Mouse (Mus musculus): Measurements from ENCODE around the gene Kcnmb1. TPM values are rescaled to one million over a fixed set of nuclear protein-coding genes. Genes with fewer than 3 reads are reported as not detected.

Kcnmb1 gene
- total and polyA plus RNA-seq, 2 experiments from 2014 or later, result 0.07 to 0.11 TPM

DNA sequence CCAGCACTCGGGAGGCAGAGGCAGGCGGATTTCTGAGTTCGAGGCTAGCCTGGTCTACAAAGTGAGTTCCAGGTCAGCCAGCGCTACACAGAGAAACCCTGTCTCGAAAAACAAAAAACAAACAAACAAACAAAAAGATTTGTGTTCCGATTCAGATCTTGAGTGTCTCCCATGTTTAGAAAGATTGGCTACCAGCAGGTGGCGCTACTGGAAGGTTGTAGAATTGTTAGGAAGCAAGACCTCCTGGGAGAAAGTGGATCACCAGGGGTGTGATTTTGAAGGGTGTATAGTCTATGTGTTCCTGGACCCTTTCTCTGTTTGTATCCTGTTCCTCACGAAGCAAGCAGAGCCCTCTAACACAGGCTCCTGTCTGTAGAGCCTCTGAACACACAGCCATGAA lies 4.1 kb upstream of the Kcnmb1 start:
- Histone ChIP-seq H3K27me3 (ENCODE audit: insufficient read depth, low read length) (no peaks in the 10 kb centered on the region), H3K36me3 (ENCODE audit: insufficient read depth, low read length) (no peaks in the 10 kb centered on the region), H3K4me2 (ENCODE audit: low read depth, low read length, poor library complexity, severe bottlenecking) (no peak overlapping the region), H3K9ac (replicated peaks; ENCODE audit: low read length, poor library complexity, severe bottlenecking) (no peak overlapping the region), H3K4me1 (ENCODE audit: insufficient read depth, low read length) (no peaks in the 10 kb centered on the region), H3K4me3 (ENCODE audit: low read depth, low read length) (no peak overlapping the region), H3K9me3 (ENCODE audit: low read length) (no peaks in the 10 kb centered on the region), H3K27ac (ENCODE audit: low read depth, low read length) (no peak overlapping the region)
- ATAC-seq (ENCODE audit: low FRiP score), result no peak
- no peak for DNase-seq (ENCODE audit: low spot score)
- TF ChIP-seq CTCF (IDR thresholded peaks at IDR 0.05), result peak; percentile 61
- WGBS, result 85% methylated on average over 8 of the region's 8 CpGs

GRCm38 (mm10) chr11:33962178-33962577 lies 635 bp upstream of the Kcnmb1 start:
- no peak for DNase-seq (ENCODE audit: low spot score)
- no peak for TF ChIP-seq CTCF (IDR thresholded peaks at IDR 0.05)
- Histone ChIP-seq H3K9ac (replicated peaks; ENCODE audit: low read length, poor library complexity, severe bottlenecking) (no peak overlapping the region), H3K4me3 (ENCODE audit: low read depth, low read length) (no peak overlapping the region), H3K4me2 (ENCODE audit: low read depth, low read length, poor library complexity, severe bottlenecking) (no peak overlapping the region), H3K27ac (ENCODE audit: low read depth, low read length) (no peak overlapping the region), H3K4me1 (ENCODE audit: insufficient read depth, low read length) (no peaks in the 10 kb centered on the region), H3K27me3 (ENCODE audit: insufficient read depth, low read length) (no peaks in the 10 kb centered on the region), H3K36me3 (ENCODE audit: insufficient read depth, low read length) (no peaks in the 10 kb centered on the region), H3K9me3 (ENCODE audit: low read length) (no peaks in the 10 kb centered on the region)
- ATAC-seq (ENCODE audit: low FRiP score), result no peak
- WGBS, result 69% methylated on average over 6 of the region's 7 CpGs

DNA sequence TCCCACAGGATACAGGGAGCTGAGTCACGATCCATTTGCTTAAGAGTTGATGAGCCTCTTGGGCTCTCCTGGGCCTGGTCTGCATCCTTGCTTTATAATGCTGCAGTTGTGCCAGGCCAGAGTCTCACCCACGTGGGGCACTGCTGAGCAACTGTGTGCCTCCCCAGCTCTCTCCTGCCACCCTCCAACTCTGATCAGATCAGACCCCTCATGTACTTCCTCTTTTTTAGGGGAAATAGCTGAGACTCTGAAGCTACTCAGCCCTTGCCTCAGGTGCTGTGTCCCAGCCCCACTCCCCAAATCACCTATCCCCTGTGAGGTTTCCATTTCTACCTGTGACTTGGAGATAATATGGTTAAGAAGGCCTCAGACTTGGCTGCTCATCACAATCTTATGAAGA lies 2.6 kb downstream of the Kcnmb1 start:
- Histone ChIP-seq H3K4me1 (ENCODE audit: insufficient read depth, low read length) (no peaks in the 10 kb centered on the region), H3K27me3 (ENCODE audit: insufficient read depth, low read length) (no peaks in the 10 kb centered on the region), H3K4me3 (ENCODE audit: low read depth, low read length) (no peak overlapping the region), H3K36me3 (ENCODE audit: insufficient read depth, low read length) (no peaks in the 10 kb centered on the region), H3K9ac (replicated peaks; ENCODE audit: low read length, poor library complexity, severe bottlenecking) (no peak overlapping the region), H3K4me2 (ENCODE audit: low read depth, low read length, poor library complexity, severe bottlenecking) (no peak overlapping the region), H3K9me3 (ENCODE audit: low read length) (no peaks in the 10 kb centered on the region), H3K27ac (ENCODE audit: low read depth, low read length) (no peak overlapping the region)
- TF ChIP-seq CTCF (IDR thresholded peaks at IDR 0.05), result no peak
- DNase-seq (ENCODE audit: low spot score) (no peak), ATAC-seq (ENCODE audit: low FRiP score) (no peak)
- 60% methylated on average over 2 of the region's 2 CpGs for WGBS

DNA sequence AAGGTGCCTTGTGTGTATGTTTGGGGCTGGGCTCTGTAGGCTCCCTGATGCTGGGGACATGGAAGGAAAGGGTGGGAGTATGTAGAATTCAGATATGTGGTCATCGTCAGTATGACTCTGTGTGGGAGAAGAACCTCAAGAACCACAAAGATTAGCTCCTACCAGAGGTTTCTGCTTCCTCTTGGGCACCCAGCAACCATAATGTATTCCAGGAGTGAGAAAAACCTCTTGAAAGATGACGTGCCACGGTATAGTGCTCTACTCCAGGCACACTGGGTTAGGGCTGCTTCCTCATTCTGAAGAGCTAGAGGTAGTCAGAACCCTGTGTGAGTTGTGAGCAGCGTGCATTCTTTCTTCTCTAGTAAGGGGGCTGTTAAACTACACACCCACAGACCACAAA lies 4.9 kb downstream of the Kcnmb1 start:
- 87% methylated on average over 4 of the region's 4 CpGs for WGBS
- Histone ChIP-seq H3K27ac (ENCODE audit: low read depth, low read length) (no peak overlapping the region), H3K27me3 (ENCODE audit: insufficient read depth, low read length) (no peaks in the 10 kb centered on the region)

DNA sequence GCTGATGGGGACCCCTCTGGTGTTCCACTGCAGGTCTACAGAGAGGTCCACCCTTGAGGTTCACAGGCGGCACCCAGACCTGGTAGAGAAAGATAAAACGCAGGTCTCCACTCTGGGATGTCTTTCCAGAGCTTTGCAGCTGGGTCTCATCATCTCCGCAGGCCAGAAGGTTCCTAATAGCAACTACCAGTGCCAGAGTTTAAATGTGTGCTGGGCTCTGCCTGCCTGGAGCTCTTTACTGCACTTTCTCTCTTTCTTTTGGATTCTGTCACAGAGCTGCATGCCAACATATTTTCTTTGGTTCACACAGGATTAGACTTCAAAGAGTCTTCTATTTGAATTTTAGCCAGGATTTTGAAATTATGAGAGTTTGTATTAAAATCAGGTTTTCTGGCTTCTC lies 6.4 kb downstream of the Kcnmb1 start:
- H3K9me3 ChIP-seq (ENCODE audit: low read length), result no peaks in the 10 kb centered on the region

More for the DNA sequence above, 4.9 kb downstream of the Kcnmb1 start:
- no peak for TF ChIP-seq CTCF (IDR thresholded peaks at IDR 0.05)
- Histone ChIP-seq H3K4me3 (ENCODE audit: low read depth, low read length) (no peak overlapping the region), H3K4me1 (ENCODE audit: insufficient read depth, low read length) (no peaks in the 10 kb centered on the region), H3K36me3 (ENCODE audit: insufficient read depth, low read length) (no peaks in the 10 kb centered on the region), H3K9me3 (ENCODE audit: low read length) (no peaks in the 10 kb centered on the region), H3K9ac (replicated peaks; ENCODE audit: low read length, poor library complexity, severe bottlenecking) (no peak overlapping the region), H3K4me2 (ENCODE audit: low read depth, low read length, poor library complexity, severe bottlenecking) (no peak overlapping the region)
- DNase-seq (ENCODE audit: low spot score) (no peak), ATAC-seq (ENCODE audit: low FRiP score) (no peak)

DNA sequence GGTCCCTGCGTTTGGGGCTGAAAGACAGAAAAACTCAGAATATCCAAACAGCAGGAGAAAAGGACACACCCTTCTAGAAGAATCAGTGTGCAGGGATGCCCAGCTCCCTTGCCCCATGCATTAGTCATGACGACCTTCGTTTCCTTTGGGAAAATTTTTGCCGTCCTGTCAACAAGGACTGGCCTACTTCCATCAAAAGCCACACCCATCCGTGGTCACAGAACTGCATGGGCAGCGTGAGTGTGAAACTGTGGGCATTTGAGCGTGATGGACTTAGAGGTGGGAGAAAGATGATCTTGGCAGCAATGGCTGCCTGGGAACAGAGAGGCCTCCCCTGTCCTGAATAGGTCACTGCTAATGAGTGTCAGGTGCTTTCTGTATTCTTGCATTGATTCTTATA lies 9.3 kb downstream of the Kcnmb1 start:
- Histone ChIP-seq H3K9me3 (ENCODE audit: low read length) (no peaks in the 10 kb centered on the region), H3K27me3 (ENCODE audit: insufficient read depth, low read length) (no peaks in the 10 kb centered on the region), H3K4me3 (ENCODE audit: low read depth, low read length) (no peak overlapping the region), H3K4me2 (ENCODE audit: low read depth, low read length, poor library complexity, severe bottlenecking) (no peak overlapping the region), H3K36me3 (ENCODE audit: insufficient read depth, low read length) (no peaks in the 10 kb centered on the region), H3K9ac (replicated peaks; ENCODE audit: low read length, poor library complexity, severe bottlenecking) (no peak overlapping the region), H3K4me1 (ENCODE audit: insufficient read depth, low read length) (no peaks in the 10 kb centered on the region), H3K27ac (ENCODE audit: low read depth, low read length) (no peak overlapping the region)
- WGBS, result 90% methylated on average over 7 of the region's 7 CpGs
- ATAC-seq (ENCODE audit: low FRiP score) (no peak), DNase-seq (ENCODE audit: low spot score) (no peak)
- TF ChIP-seq CTCF (IDR thresholded peaks at IDR 0.05), result no peak

More for the DNA sequence above, 6.4 kb downstream of the Kcnmb1 start:
- Histone ChIP-seq H3K4me2 (ENCODE audit: low read depth, low read length, poor library complexity, severe bottlenecking) (no peak overlapping the region), H3K4me1 (ENCODE audit: insufficient read depth, low read length) (no peaks in the 10 kb centered on the region), H3K9ac (replicated peaks; ENCODE audit: low read length, poor library complexity, severe bottlenecking) (no peak overlapping the region), H3K27ac (ENCODE audit: low read depth, low read length) (no peak overlapping the region), H3K36me3 (ENCODE audit: insufficient read depth, low read length) (no peaks in the 10 kb centered on the region), H3K4me3 (ENCODE audit: low read depth, low read length) (no peak overlapping the region), H3K27me3 (ENCODE audit: insufficient read depth, low read length) (no peaks in the 10 kb centered on the region)
- DNase-seq (ENCODE audit: low spot score) (no peak), ATAC-seq (ENCODE audit: low FRiP score) (no peak)
- no peak for TF ChIP-seq CTCF (IDR thresholded peaks at IDR 0.05)
- 77% methylated on average over 3 of the region's 3 CpGs for whole genome bisulfite sequencing
